In genomic region chr1:88798473-88798872, GRCm38 (mm10) we compare ENCODE assay signal across 25 mouse cellular contexts.
DNase-seq lines count a peak whose midpoint lies in the region; ATAC-seq and TF ChIP-seq lines count a peak whose summit lies in the region.
"Had no signal": no experiment of that assay in that cellular context is flagged by ENCODE, and none has a peak within 500 bp of the region (broad histone marks: within the 10 kb centered on the region; RNA-seq: fewer than 3 reads in every experiment).

No protein-coding gene starts in this region.

- no peaks in the 10 kb centered on the region for H3K79me2 ChIP-seq in heart, adult 2 months (replicated peaks; ENCODE audit: control insufficient read depth, insufficient read depth, low read length)

- H3K27ac ChIP-seq in midbrain, embryonic 10.5 days (replicated peaks): peak overlapping the region; percentile 76
- no peak overlapping the region for H3K27ac ChIP-seq in midbrain, embryonic 16.5 days (ENCODE audit: low read length)
- no peak overlapping the region for H3K27ac ChIP-seq in midbrain, embryonic 13.5 days
- peak overlapping the region; percentile 26 for H3K27ac ChIP-seq in stomach, embryonic 16.5 days (ENCODE audit: low read length)
- H3K27ac ChIP-seq in heart, adult 2 months: no peak overlapping the region
- H3K27ac ChIP-seq: embryonic facial prominence, embryonic 10.5 days; forebrain, embryonic 13.5 days; gastrocnemius, adult 2 months; heart, embryonic 15.5 days; hindbrain, embryonic 15.5 days had no signal

- H3K27me3 ChIP-seq in midbrain, embryonic 10.5 days (ENCODE audit: low read depth, poor library complexity, severe bottlenecking): no peaks in the 10 kb centered on the region; the same call in 1 of the 2 replicates
- no peaks in the 10 kb centered on the region for H3K27me3 ChIP-seq in midbrain, embryonic 16.5 days (ENCODE audit: control insufficient read depth, insufficient read depth, low read depth, low read length)
- H3K27me3 ChIP-seq in midbrain, embryonic 13.5 days: no peaks in the 10 kb centered on the region
- no peaks in the 10 kb centered on the region for H3K27me3 ChIP-seq in stomach, embryonic 16.5 days (ENCODE audit: control insufficient read depth, insufficient read depth, low read length)
- H3K27me3 ChIP-seq in heart, adult 2 months (ENCODE audit: control insufficient read depth, insufficient read depth, low read length): no peaks in the 10 kb centered on the region
- H3K27me3 ChIP-seq: forebrain, embryonic 13.5 days; heart, embryonic 15.5 days; hindbrain, embryonic 15.5 days had no signal

- no peak overlapping the region for H3K9ac ChIP-seq in midbrain, embryonic 16.5 days (ENCODE audit: low read depth, low read length)
- H3K9ac ChIP-seq in midbrain, embryonic 13.5 days (replicated peaks): no peak overlapping the region
- no peak overlapping the region for H3K9ac ChIP-seq in stomach, embryonic 16.5 days (ENCODE audit: low read length)
- no peak overlapping the region for H3K9ac ChIP-seq in heart, adult 2 months (ENCODE audit: low read depth, low read length)
- H3K9ac ChIP-seq: forebrain, embryonic 13.5 days; forebrain, postnatal 0 days; heart, embryonic 15.5 days; hindbrain, embryonic 15.5 days had no signal

- no peak for TF ChIP-seq CTCF in heart, adult 2 months (IDR thresholded peaks at IDR 0.05)

- no peak for TF ChIP-seq POLR2A in heart, adult 2 months (IDR thresholded peaks at IDR 0.05; ENCODE audit: insufficient read depth, low read depth, low read length)

- H3K4me1 ChIP-seq in midbrain, embryonic 10.5 days: peaks cover 32% of the 10 kb centered on the region
- peaks cover 10% of the 10 kb centered on the region; the same call in 1 of the 2 replicates for H3K4me1 ChIP-seq in midbrain, embryonic 16.5 days (ENCODE audit: control insufficient read depth, insufficient read depth, low read length)
- peaks cover 28% of the 10 kb centered on the region for H3K4me1 ChIP-seq in midbrain, embryonic 13.5 days (replicated peaks)
- H3K4me1 ChIP-seq in stomach, embryonic 16.5 days (ENCODE audit: control insufficient read depth, insufficient read depth, low read length): peaks cover 19% of the 10 kb centered on the region
- H3K4me1 ChIP-seq in heart, adult 2 months (ENCODE audit: control insufficient read depth, insufficient read depth, low read length): no peaks in the 10 kb centered on the region

- WGBS in midbrain, embryonic 10.5 days: 71% methylated on average over 14 of the region's 14 CpGs
- 40% methylated on average over 14 of the region's 14 CpGs for WGBS in midbrain, embryonic 16.5 days
- 40% methylated on average over 14 of the region's 14 CpGs for WGBS in midbrain, embryonic 13.5 days
- WGBS in stomach, embryonic 16.5 days: 52% methylated on average over 14 of the region's 14 CpGs
- WGBS in heart, adult 2 months: 94% methylated on average over 14 of the region's 14 CpGs

- peaks cover 16% of the 10 kb centered on the region for H3K9me3 ChIP-seq in midbrain, embryonic 10.5 days (replicated peaks)
- no peaks in the 10 kb centered on the region for H3K9me3 ChIP-seq in midbrain, embryonic 16.5 days (replicated peaks; ENCODE audit: control insufficient read depth, low read length, poor library complexity, severe bottlenecking)
- H3K9me3 ChIP-seq in midbrain, embryonic 13.5 days: peaks cover 11% of the 10 kb centered on the region; the same call in 1 of the 2 replicates
- H3K9me3 ChIP-seq in stomach, embryonic 16.5 days (replicated peaks; ENCODE audit: control insufficient read depth, low read length): 0 out of 2 replicates have a peak, but pooled peaks cover 13% of the 10 kb centered on the region
- H3K9me3 ChIP-seq: heart, embryonic 15.5 days; hindbrain, embryonic 15.5 days had no signal

- no peak overlapping the region for H3K4me3 ChIP-seq in midbrain, embryonic 10.5 days
- H3K4me3 ChIP-seq in midbrain, embryonic 16.5 days (ENCODE audit: low read depth, low read length): no peak overlapping the region
- no peak overlapping the region for H3K4me3 ChIP-seq in midbrain, embryonic 13.5 days (replicated peaks)
- no peak overlapping the region for H3K4me3 ChIP-seq in stomach, embryonic 16.5 days (replicated peaks; ENCODE audit: low read length)
- H3K4me3 ChIP-seq in heart, adult 2 months: no peak overlapping the region
- H3K4me3 ChIP-seq: embryonic facial prominence, embryonic 10.5 days; forebrain, embryonic 13.5 days; gastrocnemius, adult 2 months; heart, embryonic 15.5 days; hindbrain, embryonic 10.5 days; hindbrain, embryonic 15.5 days had no signal

- TF ChIP-seq EP300 in heart, adult 2 months (IDR thresholded peaks at IDR 0.05; ENCODE audit: insufficient read depth, low read depth, low read length): no peak

- H3K36me3 ChIP-seq in midbrain, embryonic 10.5 days: no peaks in the 10 kb centered on the region
- H3K36me3 ChIP-seq in midbrain, embryonic 16.5 days (ENCODE audit: control insufficient read depth, insufficient read depth, low read length): no peaks in the 10 kb centered on the region
- no peaks in the 10 kb centered on the region for H3K36me3 ChIP-seq in midbrain, embryonic 13.5 days
- no peaks in the 10 kb centered on the region for H3K36me3 ChIP-seq in stomach, embryonic 16.5 days (ENCODE audit: control insufficient read depth, insufficient read depth, low read length)
- no peaks in the 10 kb centered on the region for H3K36me3 ChIP-seq in heart, adult 2 months (ENCODE audit: control insufficient read depth, insufficient read depth, low read length)
- H3K36me3 ChIP-seq: embryonic facial prominence, embryonic 10.5 days; G1E; heart, embryonic 15.5 days; hindbrain, embryonic 10.5 days; hindbrain, embryonic 15.5 days had no signal

- no peak overlapping the region for H3K4me2 ChIP-seq in midbrain, embryonic 16.5 days (ENCODE audit: low read length)
- H3K4me2 ChIP-seq in midbrain, embryonic 13.5 days (replicated peaks): no peak overlapping the region
- no peak overlapping the region for H3K4me2 ChIP-seq in stomach, embryonic 16.5 days (ENCODE audit: low read depth, low read length)
- H3K4me2 ChIP-seq: forebrain, embryonic 13.5 days; heart, embryonic 11.5 days; heart, embryonic 15.5 days; hindbrain, embryonic 15.5 days had no signal

- DNase-seq in midbrain, embryonic 10.5 days (ENCODE audit: low spot score): peak; percentile 34
- DNase-seq in ES-CJ7 (ENCODE audit: low read depth, low spot score): peak; percentile 28
- DNase-seq in heart, adult 2 months: no peak
- no peak for DNase-seq in frontal cortex, postnatal 14 days (ENCODE audit: low spot score in 2 of 2)
- DNase-seq: adrenal gland, postnatal 14 days; cerebellum, adult 11-12 months; cerebellum, adult 9-10 months; cerebellum, postnatal 36 days; forebrain, postnatal 0 days; gastrocnemius, adult 2 months; gastrocnemius, postnatal 25 days; heart, adult 18-20 months; heart, postnatal 14 days had no signal

- intact Hi-C loops in heart, adult 2 months (cut with DNase I): no loop called here

- ATAC-seq in midbrain, embryonic 16.5 days: no peak
- peak; percentile 53; the same call in 1 of the 2 replicates for ATAC-seq in midbrain, embryonic 13.5 days
- ATAC-seq in stomach, embryonic 16.5 days (ENCODE audit: insufficient read depth, low FRiP score): no peak
- ATAC-seq: activated CD4-positive, CD25-positive, alpha-beta regulatory T cell, adult 4 months; forebrain, embryonic 13.5 days; forebrain, postnatal 0 days; inflammation-experienced regulatory T-cells, adult 6 months had no signal

Comparison
In these comparisons a context has a peak if more than half of its experiments do, and no peak if none do; other contexts are left out.
1. H3K27ac ChIP-seq: peak in midbrain, embryonic 10.5 days (single experiment) and stomach, embryonic 16.5 days (single experiment); none in midbrain, embryonic 16.5 days (single experiment), midbrain, embryonic 13.5 days (single experiment) and heart, adult 2 months (single experiment).
2. DNase-seq: peak in midbrain, embryonic 10.5 days (single experiment) and ES-CJ7 (single experiment); none in heart, adult 2 months (0 of 2) and frontal cortex, postnatal 14 days (0 of 2).